Mouse (Mus musculus) MEL (cell line): ENCODE data around the gene Krt5. TPM values are rescaled to one million over a fixed set of nuclear protein-coding genes. Genes with fewer than 3 reads are reported as not detected.
"Not testable (repeated sequence)": the region's sequence is repeated elsewhere in the genome, so short reads cannot be mapped to it uniquely, and the experiment has no call there.

Source experiments
- DNase-seq: peaks from one replicate; pipeline ENCODE4 v3.0.0; 2011; ENCODE audit warnings: low read depth, low spot score
- H3K27ac ChIP-seq: 2 replicates; pipeline ENCODE4 v1.5.1; 2012; ENCODE audit warnings: low read depth, mild to moderate bottlenecking, control low read depth, low read length, moderate library complexity; ENCODE audit not compliant: control insufficient read depth
- H3K27me3 ChIP-seq, 2 experiments: fragments of 150-350 bp in 1 of 2; sonication (generic) in 1 of 2; 2 replicates each; pipeline ENCODE4 v1.6.1; 2012; ENCODE audit warnings: low read length in 2 of 2, mild to moderate bottlenecking in 2 of 2, improper control_type of control experiment in 1 of 2, moderate library complexity in 1 of 2; ENCODE audit not compliant: insufficient read depth in 2 of 2, control insufficient read depth in 1 of 2
- H3K36me3 ChIP-seq, 2 experiments: 2 replicates each; pipeline ENCODE4 v1.6.1; 2012 to 2014; ENCODE audit warnings: low read length in 2 of 2, improper control_type of control experiment in 1 of 2, inconsistent platforms in 1 of 2, mild to moderate bottlenecking in 1 of 2; ENCODE audit not compliant: insufficient read depth in 2 of 2, control insufficient read depth in 1 of 2
- H3K4me1 ChIP-seq, 2 experiments: fragments of 150-350 bp in 1 of 2; sonication (generic) in 1 of 2; 2 replicates each; pipeline ENCODE4 v1.6.1; 2012; ENCODE audit warnings: low read length in 2 of 2, improper control_type of control experiment in 1 of 2, mild to moderate bottlenecking in 1 of 2; ENCODE audit not compliant: insufficient read depth in 2 of 2, control insufficient read depth in 1 of 2
- H3K4me3 ChIP-seq, 2 experiments: fragments of 150-350 bp in 1 of 2; sonication (generic) in 1 of 2; 2 replicates each; pipeline ENCODE4 v1.5.1; 2012; ENCODE audit warnings: low read depth in 2 of 2, low read length in 2 of 2, mild to moderate bottlenecking in 2 of 2, moderate library complexity in 2 of 2, control low read depth in 1 of 2, improper control_type of control experiment in 1 of 2; ENCODE audit not compliant: control insufficient read depth in 1 of 2, insufficient read depth in 1 of 2
- H3K79me2 ChIP-seq: 2 replicates; pipeline ENCODE4 v1.6.1; 2012; ENCODE audit warnings: mild to moderate bottlenecking, low read length, moderate library complexity; ENCODE audit not compliant: control insufficient read depth, poor library complexity, insufficient read depth
- H3K9ac ChIP-seq: 2 replicates; pipeline ENCODE4 v1.6.1; 2012; ENCODE audit warnings: low read depth, mild to moderate bottlenecking, control low read depth, low read length, moderate library complexity; ENCODE audit not compliant: control insufficient read depth, poor library complexity, severe bottlenecking
- H3K9me3 ChIP-seq: fragments of 150-350 bp; sonication (generic); replicated peaks from 2 replicates; pipeline ENCODE4 v1.6.1; 2012; ENCODE audit warnings: mild to moderate bottlenecking, low read length, improper control_type of control experiment, moderate library complexity; ENCODE audit not compliant: insufficient read depth
- BHLHE40 ChIP-seq: IDR thresholded peaks from 2 replicates; pipeline ENCODE4 v1.6.1; 2012; ENCODE audit warnings: low read depth, mild to moderate bottlenecking, inconsistent platforms, low read length, improper control_type of control experiment, borderline replicate concordance
- CTCF ChIP-seq, 3 experiments: IDR thresholded peaks in 2 of 3; conservative IDR thresholded peaks in 1 of 3; 2 replicates each; pipeline ENCODE4 v1.5.1; 2011 to 2012; ENCODE audit warnings: low read length in 3 of 3, low read depth in 2 of 3, mild to moderate bottlenecking in 2 of 3, improper control_type of control experiment in 1 of 3, inconsistent platforms in 1 of 3, mixed read lengths in 1 of 3, moderate library complexity in 1 of 3; ENCODE audit not compliant: control insufficient read depth in 1 of 3, insufficient read depth in 1 of 3, poor library complexity in 1 of 3, severe bottlenecking in 1 of 3
- E2F4 ChIP-seq: IDR thresholded peaks from 2 replicates; pipeline ENCODE4 v1.6.1; 2011; ENCODE audit warnings: low read depth, low read length, improper control_type of control experiment, borderline replicate concordance
- EP300 ChIP-seq, 2 experiments: IDR thresholded peaks; 2 replicates each; pipeline ENCODE4 v1.6.1; 2011; ENCODE audit warnings: improper control_type of control experiment in 2 of 2, low read length in 2 of 2, low read depth in 1 of 2, mild to moderate bottlenecking in 1 of 2
- HCFC1 ChIP-seq: IDR thresholded peaks from 2 replicates; pipeline ENCODE4 v1.6.1; 2012; ENCODE audit warnings: low read depth, mild to moderate bottlenecking, inconsistent platforms, low read length, improper control_type of control experiment, moderate library complexity
- JUND ChIP-seq: IDR thresholded peaks from 2 replicates; pipeline ENCODE4 v1.6.1; 2011; ENCODE audit warnings: low read depth, mild to moderate bottlenecking, improper control_type of control experiment, low read length
- KAT2A ChIP-seq: conservative IDR thresholded peaks from 2 replicates; pipeline ENCODE4 v1.6.1; 2012; ENCODE audit warnings: low read depth, low read length, improper control_type of control experiment, inconsistent platforms
- MAX ChIP-seq: IDR thresholded peaks from 2 replicates; pipeline ENCODE4 v1.6.1; 2011; ENCODE audit warnings: low read length, improper control_type of control experiment
- MEF2A ChIP-seq: IDR thresholded peaks from 2 replicates; pipeline ENCODE4 v1.6.1; 2014; ENCODE audit warnings: low read depth, mild to moderate bottlenecking, inconsistent platforms, low read length, improper control_type of control experiment; ENCODE audit not compliant: poor library complexity, insufficient replicate concordance, severe bottlenecking; ENCODE audit errors: extremely low read depth
- MXI1 ChIP-seq: IDR thresholded peaks from 2 replicates; pipeline ENCODE4 v1.6.1; 2011; ENCODE audit warnings: mild to moderate bottlenecking, low read depth, low read length, improper control_type of control experiment
- MYB ChIP-seq: IDR thresholded peaks from 2 replicates; pipeline ENCODE4 v1.6.1; 2011; ENCODE audit warnings: mild to moderate bottlenecking, low read depth, low read length, improper control_type of control experiment
- NRF1 ChIP-seq: IDR thresholded peaks from 2 replicates; pipeline ENCODE4 v1.6.1; 2014; ENCODE audit warnings: low read depth, mild to moderate bottlenecking, inconsistent platforms, low read length, improper control_type of control experiment, moderate library complexity; ENCODE audit not compliant: poor library complexity, insufficient read depth, severe bottlenecking
- POLR2A ChIP-seq, 2 experiments: IDR thresholded peaks; 2 replicates each; pipeline ENCODE4 v1.6.1; 2011 to 2012; ENCODE audit warnings: low read length in 2 of 2, mild to moderate bottlenecking in 2 of 2, control low read depth in 1 of 2, improper control_type of control experiment in 1 of 2, low read depth in 1 of 2, moderate library complexity in 1 of 2; ENCODE audit not compliant: control insufficient read depth in 1 of 2, insufficient read depth in 1 of 2, poor library complexity in 1 of 2
- RCOR1 ChIP-seq: IDR thresholded peaks from 2 replicates; pipeline ENCODE4 v1.6.1; 2012; ENCODE audit warnings: low read depth, mild to moderate bottlenecking, inconsistent platforms, low read length, improper control_type of control experiment
- SIN3A ChIP-seq: IDR thresholded peaks from 2 replicates; pipeline ENCODE4 v1.6.1; 2012; ENCODE audit warnings: low read length, improper control_type of control experiment, inconsistent platforms
- UBTF ChIP-seq: IDR thresholded peaks from 2 replicates; pipeline ENCODE4 v1.6.1; 2012; ENCODE audit warnings: low read depth, mild to moderate bottlenecking, inconsistent platforms, low read length, improper control_type of control experiment, moderate library complexity, borderline replicate concordance; ENCODE audit not compliant: insufficient read depth
- USF1 ChIP-seq: IDR thresholded peaks from 2 replicates; pipeline ENCODE4 v1.6.1; 2014; ENCODE audit warnings: low read depth, mild to moderate bottlenecking, inconsistent platforms, low read length, improper control_type of control experiment, moderate library complexity
- ZMIZ1 ChIP-seq: IDR thresholded peaks from 2 replicates; pipeline ENCODE4 v1.6.1; 2012; ENCODE audit warnings: low read depth, mild to moderate bottlenecking, inconsistent platforms, low read length, improper control_type of control experiment, moderate library complexity
- ZNF384 ChIP-seq: IDR thresholded peaks from 2 replicates; pipeline ENCODE4 v1.6.1; 2012; ENCODE audit warnings: low read depth, mild to moderate bottlenecking, inconsistent platforms, low read length, improper control_type of control experiment
- polyA plus RNA-seq, 2 experiments: library from polyadenylated mRNA; stranded (reverse) in 1 of 2; unstranded in 1 of 2; fragments of >175 nt in 1 of 2; fragments of >200 nt in 1 of 2; gene quantifications; 2 replicates each; pipeline versions ENCODE4 v1.2.1 to v1.2.4; 2012; ENCODE audit warnings: low replicate concordance in 2 of 2, low read depth in 1 of 2; ENCODE audit not compliant: insufficient read length in 2 of 2, insufficient read depth in 1 of 2, missing spikeins in 1 of 2
- total RNA-seq: library from RNA; depleted of rRNA; stranded (reverse); fragments of 300-350 nt; gene quantifications from 2 replicates; pipeline ENCODE4 v1.2.3, GENCODE M21; 2012

Gene Krt5
- total and polyA plus RNA-seq, 3 experiments, result not detected

DNA sequence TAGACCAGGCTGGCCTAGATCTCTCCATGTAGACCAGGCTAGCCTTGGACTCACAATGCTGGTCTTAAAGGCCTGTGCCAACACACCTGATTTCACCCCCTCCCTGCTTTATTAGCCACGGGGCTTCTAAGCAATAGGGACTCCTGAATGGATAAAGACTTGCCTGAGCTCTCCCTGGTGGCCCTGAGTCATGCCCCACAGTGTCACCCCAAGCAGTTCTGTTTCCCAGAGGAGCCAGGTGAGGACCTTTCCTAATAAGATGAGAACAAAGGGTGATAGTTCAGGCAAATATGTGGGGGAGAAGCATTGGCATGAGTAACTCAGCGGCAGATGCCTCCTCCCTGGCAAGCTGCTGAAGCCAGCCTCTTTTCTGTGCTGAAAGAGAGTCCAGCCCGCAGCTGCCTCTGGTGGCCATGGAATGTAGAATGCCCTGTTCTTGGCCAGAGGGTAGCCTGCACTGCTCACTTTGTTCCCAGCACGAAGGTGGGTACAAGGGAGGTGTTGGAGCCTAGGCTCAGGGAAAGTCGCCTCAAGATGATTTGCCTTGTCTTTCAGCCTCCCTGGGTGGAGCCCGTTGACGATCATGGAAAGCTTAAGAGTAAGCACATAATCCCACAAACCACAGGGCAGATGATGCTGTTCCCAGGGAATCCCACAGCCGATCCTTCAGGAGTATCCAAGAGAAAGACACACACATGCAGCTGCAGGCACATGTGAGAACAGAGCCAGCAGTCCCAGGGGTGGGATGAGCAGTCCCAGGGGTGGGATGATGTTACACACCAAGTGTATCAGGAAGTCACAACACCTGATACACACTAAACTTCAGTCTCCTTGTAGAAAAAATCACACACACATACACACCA is 15.1 kb downstream of the Krt5 start:
- TF ChIP-seq SIN3A (no peak), MEF2A (no peak), USF1 (no peak)
- H3K9ac ChIP-seq, result no peak overlapping the region

DNA sequence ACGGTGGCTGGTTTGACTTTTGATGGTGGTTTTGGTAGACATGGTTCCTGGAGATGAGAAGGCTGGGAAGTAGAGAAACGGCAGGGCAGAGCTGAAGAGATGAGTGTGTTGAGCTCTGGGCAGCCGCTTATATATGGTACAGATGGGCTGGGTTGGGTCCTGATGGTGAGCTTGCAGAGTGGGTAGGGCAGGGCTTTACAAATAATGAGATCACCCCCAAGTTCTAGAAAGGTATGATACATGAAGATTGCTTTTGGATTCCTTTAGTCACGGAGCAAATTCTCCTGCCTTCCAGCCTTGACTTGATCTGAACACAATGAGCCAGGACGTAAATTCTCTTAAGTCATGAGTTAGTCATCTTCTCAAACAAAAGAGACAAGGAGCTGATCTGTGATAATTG is 18.5 kb downstream of the Krt5 start, which contains the start of gene Krt6a:
TSS of gene Krt6a (minus strand) at position 101 of the 400 bp plus-strand sequence.
- Histone ChIP-seq H3K9me3 (no peaks in the 10 kb centered on the region), H3K9ac (no peak within 1 kb of the TSS), H3K36me3 (no peaks in the 10 kb centered on the region), H3K27me3 (no peaks in the 10 kb centered on the region), H3K79me2 (no peaks in the 10 kb centered on the region), H3K4me3 (no peak within 1 kb of the TSS), H3K4me1 (no peaks in the 10 kb centered on the region), H3K27ac (no peak within 1 kb of the TSS)
- no peak for TF ChIP-seq SIN3A
- DNase-seq, result no peak

More for the DNA sequence above, 15.1 kb downstream of the Krt5 start:
- Histone ChIP-seq H3K27ac (no peak overlapping the region), H3K36me3 (no peaks in the 10 kb centered on the region), H3K4me1 (no peaks in the 10 kb centered on the region), H3K9me3 (no peaks in the 10 kb centered on the region), H3K79me2 (no peaks in the 10 kb centered on the region), H3K4me3 (no peak overlapping the region), H3K27me3 (no peaks in the 10 kb centered on the region)
- DNase-seq, result no peak

DNA sequence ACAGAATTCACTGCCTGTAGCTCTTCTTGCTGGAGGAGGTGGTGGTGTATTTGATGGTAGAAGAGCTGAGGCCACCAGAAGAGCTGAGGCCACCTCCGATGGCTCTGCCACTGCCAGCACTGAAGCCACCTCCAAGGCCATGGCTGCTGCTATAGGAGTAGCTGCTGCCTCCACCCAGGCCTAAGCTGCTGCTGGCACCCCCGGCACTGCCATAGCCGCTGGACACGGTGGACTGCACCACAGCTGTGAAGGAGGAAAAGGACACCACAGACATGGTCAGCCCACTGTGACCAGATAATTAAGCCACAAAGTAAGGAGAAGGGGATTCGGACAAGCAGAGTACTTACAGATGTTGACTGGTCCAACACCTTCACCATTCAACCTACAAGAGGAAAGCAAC is 22.2 kb downstream of the Krt5 start:
- H3K4me1 ChIP-seq, H3K27me3 ChIP-seq: not testable (repeated sequence)

DNA sequence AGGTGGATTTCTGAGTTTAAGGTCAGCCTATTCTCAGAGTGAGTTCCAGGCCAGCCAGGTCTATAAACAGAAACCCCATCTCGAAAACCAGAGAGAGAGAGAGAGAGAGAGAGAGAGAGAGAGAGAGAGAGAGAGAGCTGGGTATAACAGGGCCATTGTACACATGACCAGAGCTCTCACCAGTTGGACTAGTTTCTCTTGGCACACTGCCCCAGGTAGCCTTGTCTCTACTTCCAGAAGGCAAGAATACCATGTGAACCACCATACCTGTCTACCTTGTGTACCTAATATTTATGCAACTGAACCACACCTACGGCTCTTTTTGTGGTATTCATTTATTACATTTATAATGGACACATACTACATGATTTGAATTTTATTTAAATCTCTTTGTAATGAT is 24.5 kb downstream of the Krt5 start:
- H3K4me1 ChIP-seq, result no peaks in the 10 kb centered on the region
- TF ChIP-seq HCFC1 (no peak), MAX (no peak), NRF1 (no peak), UBTF (no peak), E2F4 (no peak), ZNF384 (no peak), BHLHE40 (no peak), POLR2A (IDR thresholded peaks at IDR 0.05; ENCODE audit: control insufficient read depth in 1 of 2, insufficient read depth in 1 of 2, low read depth in 1 of 2, low read length in 2 of 2, poor library complexity in 1 of 2) (no peak), MXI1 (no peak), JUND (no peak), CTCF (IDR thresholded peaks at IDR 0.05 in 2 of 3, conservative IDR thresholded peaks at IDR 0.05 in 1 of 3; ENCODE audit: control insufficient read depth in 1 of 3, insufficient read depth in 1 of 3, low read depth in 2 of 3, low read length in 3 of 3, poor library complexity in 1 of 3, severe bottlenecking in 1 of 3) (no peak), KAT2A (no peak), RCOR1 (no peak), MYB (no peak), ZMIZ1 (no peak), EP300 (IDR thresholded peaks at IDR 0.05; ENCODE audit: low read depth in 1 of 2, low read length in 2 of 2) (no peak)
- TF ChIP-seq, all 39 proteins: peak for 0
- Histone ChIP-seq H3K9ac (no peak overlapping the region), H3K9me3 (no peaks in the 10 kb centered on the region), H3K4me3 (no peak overlapping the region), H3K36me3 (no peaks in the 10 kb centered on the region), H3K27me3 (no peaks in the 10 kb centered on the region), H3K27ac (no peak overlapping the region), H3K79me2 (no peaks in the 10 kb centered on the region)
- DNase-seq, result no peak

More for the DNA sequence above, 22.2 kb downstream of the Krt5 start:
- not testable (repeated sequence) for DNase-seq, H3K27ac ChIP-seq, H3K9ac ChIP-seq, H3K9me3 ChIP-seq, H3K4me3 ChIP-seq, H3K36me3 ChIP-seq, H3K79me2 ChIP-seq
